Mouse (Mus musculus): Measurements from ENCODE around the gene Slc23a2. TPM values are rescaled to one million over a fixed set of nuclear protein-coding genes. Genes with fewer than 3 reads are reported as not detected.

Gene Slc23a2
- polyA plus RNA-seq, 1 experiment from 2014 or later: 4.1 TPM

DNA sequence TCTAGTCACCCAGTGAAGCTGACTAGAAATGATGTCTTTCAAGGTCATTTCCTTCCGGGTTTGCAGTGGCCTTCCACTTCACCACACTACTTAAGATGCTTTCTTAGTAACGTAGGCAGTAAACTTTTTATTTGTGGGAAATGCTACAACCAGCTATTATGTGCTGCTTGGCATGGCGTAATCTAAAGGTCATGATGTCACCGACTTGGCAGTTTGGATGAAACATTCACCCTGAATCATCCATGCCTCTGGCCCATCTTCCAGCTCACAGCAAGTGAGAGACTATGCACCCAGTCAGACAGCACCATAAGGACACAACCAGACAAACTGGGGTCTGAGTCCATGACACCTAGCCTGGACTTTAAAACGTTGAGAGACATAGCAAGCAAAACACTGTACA is 60.5 kb downstream of the Slc23a2 start:
- Histone ChIP-seq H3K4me3 (ENCODE audit: low read depth, low read length) (no peak overlapping the region), H3K36me3 (ENCODE audit: control insufficient read depth, insufficient read depth) (no peaks in the 10 kb centered on the region), H3K9me3 (replicated peaks; ENCODE audit: control insufficient read depth, low read length) (no peaks in the 10 kb centered on the region), H3K27me3 (ENCODE audit: control insufficient read depth, insufficient read depth, low read depth, low read length) (no peaks in the 10 kb centered on the region), H3K4me1 (ENCODE audit: control insufficient read depth, low read depth, low read length) (no peaks in the 10 kb centered on the region), H3K27ac (ENCODE audit: low read length) (no peak overlapping the region), H3K4me2 (ENCODE audit: low read depth, low read length) (no peak overlapping the region), H3K9ac (ENCODE audit: low read depth, low read length) (no peak overlapping the region)
- no peak for ATAC-seq (ENCODE audit: low read depth)
- 56% methylated on average over 5 of the region's 5 CpGs for whole genome bisulfite sequencing (ENCODE audit: insufficient replicate concordance)

DNA sequence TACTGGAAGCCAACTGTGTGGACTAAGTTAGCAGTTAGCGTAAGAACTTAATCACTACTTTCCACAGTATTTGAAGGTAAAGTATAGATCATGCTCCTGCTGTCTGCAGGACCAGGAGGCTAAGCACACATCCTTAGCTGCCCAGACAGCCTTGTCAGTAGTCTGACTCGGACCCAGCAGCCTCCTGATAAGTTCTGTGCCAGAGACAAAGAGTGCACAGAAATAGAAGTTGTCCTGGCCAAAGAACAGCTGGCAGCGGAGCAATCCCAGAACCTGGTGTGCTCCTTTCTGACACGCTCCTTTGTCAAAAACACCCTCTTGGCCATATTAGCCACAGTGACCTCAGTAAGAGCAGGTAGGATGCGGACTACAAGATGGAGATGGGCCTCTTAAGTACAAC is 65.8 kb downstream of the Slc23a2 start:
- Histone ChIP-seq H3K4me1 (ENCODE audit: control insufficient read depth, low read depth, low read length) (no peaks in the 10 kb centered on the region), H3K9ac (ENCODE audit: low read depth, low read length) (no peak overlapping the region), H3K27me3 (ENCODE audit: control insufficient read depth, insufficient read depth, low read depth, low read length) (no peaks in the 10 kb centered on the region), H3K4me3 (ENCODE audit: low read depth, low read length) (no peak overlapping the region), H3K4me2 (ENCODE audit: low read depth, low read length) (no peak overlapping the region), H3K36me3 (ENCODE audit: control insufficient read depth, insufficient read depth) (no peaks in the 10 kb centered on the region), H3K27ac (ENCODE audit: low read length) (no peak overlapping the region), H3K9me3 (replicated peaks; ENCODE audit: control insufficient read depth, low read length) (no peaks in the 10 kb centered on the region)
- 71% methylated on average over 5 of the region's 5 CpGs for WGBS (ENCODE audit: insufficient replicate concordance)
- ATAC-seq (ENCODE audit: low read depth): no peak

DNA sequence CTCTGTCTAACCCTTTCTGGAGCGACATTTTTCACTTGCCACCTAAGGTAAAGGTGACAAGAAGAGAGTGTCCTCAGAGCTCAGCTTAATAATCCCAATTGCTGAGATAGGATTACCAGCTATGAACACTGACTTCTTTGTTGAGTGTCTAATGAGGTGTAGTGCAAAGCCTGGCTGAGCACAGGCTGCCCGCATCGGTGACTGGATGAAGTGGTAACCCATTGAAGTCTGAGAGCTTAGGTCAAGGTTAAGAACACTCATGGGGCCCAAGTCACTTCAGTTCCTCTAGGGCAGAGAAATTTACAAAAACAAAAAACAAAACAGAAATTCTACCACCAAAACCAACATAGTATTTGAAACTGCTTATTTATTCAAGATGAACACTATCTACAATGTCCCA is 71.9 kb downstream of the Slc23a2 start:
- H3K9me3 ChIP-seq (replicated peaks; ENCODE audit: control insufficient read depth, low read length): no peaks in the 10 kb centered on the region
- WGBS (ENCODE audit: insufficient replicate concordance): 78% methylated on average over 3 of the region's 3 CpGs

DNA sequence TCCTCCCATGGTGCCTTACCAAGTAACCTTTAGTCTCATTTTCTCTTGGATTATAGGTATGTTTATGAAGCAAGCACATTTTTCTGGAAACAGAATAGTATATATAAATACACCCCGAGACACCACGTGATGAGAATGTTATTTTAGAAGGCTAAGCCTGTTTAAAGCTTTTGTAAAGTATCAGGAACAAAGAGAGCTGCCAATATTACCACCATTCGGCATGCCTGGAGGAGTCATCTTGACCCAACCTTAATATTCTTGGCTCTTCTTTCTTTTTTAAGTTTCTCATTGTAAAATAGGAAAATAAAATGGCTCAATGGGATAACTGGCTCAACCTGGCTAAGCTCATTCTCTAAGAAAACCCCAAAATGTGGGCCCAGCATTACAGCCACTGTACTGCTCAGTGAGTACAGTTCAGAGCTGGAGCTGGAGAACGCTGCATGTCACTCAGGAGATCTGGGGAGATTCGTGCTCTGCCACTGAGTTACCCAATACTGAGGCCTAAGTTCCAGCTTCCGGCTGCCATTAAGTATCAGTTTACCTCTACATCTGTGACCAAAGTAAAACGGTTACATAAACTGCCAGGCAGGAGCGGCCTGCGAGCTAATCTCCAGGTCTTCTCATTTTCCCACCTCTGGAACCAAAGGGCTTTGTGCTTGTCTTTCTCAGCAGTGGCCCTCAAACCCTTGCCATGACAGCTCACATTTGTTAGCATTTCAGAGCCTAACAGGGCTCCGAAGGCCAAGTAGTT is 74.7 kb downstream of the Slc23a2 start:
- no peak overlapping the region for H3K4me3 ChIP-seq (ENCODE audit: low read depth, low read length)
- no peaks in the 10 kb centered on the region for H3K9me3 ChIP-seq (replicated peaks; ENCODE audit: control insufficient read depth, low read length)
- no peak overlapping the region for H3K9ac ChIP-seq (ENCODE audit: low read depth, low read length)
- H3K4me2 ChIP-seq (ENCODE audit: low read depth, low read length): no peak overlapping the region
- H3K4me1 ChIP-seq (ENCODE audit: control insufficient read depth, low read depth, low read length): no peaks in the 10 kb centered on the region
- no peaks in the 10 kb centered on the region for H3K36me3 ChIP-seq (ENCODE audit: control insufficient read depth, insufficient read depth)
- WGBS (ENCODE audit: insufficient replicate concordance): 66% methylated on average over 10 of the region's 10 CpGs
- no peak for ATAC-seq (ENCODE audit: low read depth)
- no peak overlapping the region for H3K27ac ChIP-seq (ENCODE audit: low read length)
- H3K27me3 ChIP-seq (ENCODE audit: control insufficient read depth, insufficient read depth, low read depth, low read length): no peaks in the 10 kb centered on the region

More for the DNA sequence above, 71.9 kb downstream of the Slc23a2 start:
- Histone ChIP-seq H3K4me3 (ENCODE audit: low read depth, low read length) (no peak overlapping the region), H3K9ac (ENCODE audit: low read depth, low read length) (no peak overlapping the region), H3K27ac (ENCODE audit: low read length) (no peak overlapping the region), H3K4me1 (ENCODE audit: control insufficient read depth, low read depth, low read length) (no peaks in the 10 kb centered on the region), H3K4me2 (ENCODE audit: low read depth, low read length) (no peak overlapping the region), H3K27me3 (ENCODE audit: control insufficient read depth, insufficient read depth, low read depth, low read length) (no peaks in the 10 kb centered on the region), H3K36me3 (ENCODE audit: control insufficient read depth, insufficient read depth) (no peaks in the 10 kb centered on the region)
- ATAC-seq (ENCODE audit: low read depth): no peak

DNA sequence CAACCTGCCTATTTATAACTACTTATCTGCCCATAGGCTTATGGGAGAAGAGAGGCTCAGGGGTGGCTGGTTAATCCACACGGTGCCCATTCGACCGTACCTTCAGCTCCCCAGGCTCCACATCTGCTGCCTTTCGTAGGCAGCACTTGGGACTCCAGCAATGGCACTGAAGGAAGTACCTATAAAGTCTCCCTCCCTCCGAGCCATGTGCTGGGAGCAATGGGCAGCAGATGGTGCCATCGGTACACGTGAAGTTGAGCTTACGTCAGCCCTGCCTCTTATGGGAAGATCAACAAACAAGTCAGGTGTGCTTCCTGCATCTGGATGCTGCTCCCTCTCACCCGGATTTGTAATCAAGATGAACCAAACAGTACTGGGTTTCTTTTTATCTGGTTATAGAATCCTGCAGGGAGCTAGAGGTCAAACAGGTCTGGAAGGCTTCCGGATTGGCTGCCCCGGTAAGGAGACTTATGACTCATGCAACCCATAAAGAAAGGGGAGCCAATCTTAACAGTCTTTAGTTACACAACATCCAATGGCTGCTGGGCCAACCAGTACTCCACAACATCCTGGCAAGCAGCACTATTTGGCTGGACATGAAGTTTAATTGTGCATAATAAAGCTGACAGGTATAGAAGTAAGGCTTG is 80.6 kb downstream of the Slc23a2 start:
- no peak for ATAC-seq (ENCODE audit: low read depth)
- Histone ChIP-seq H3K4me1 (ENCODE audit: control insufficient read depth, low read depth, low read length) (no peaks in the 10 kb centered on the region), H3K36me3 (ENCODE audit: control insufficient read depth, insufficient read depth) (no peaks in the 10 kb centered on the region), H3K27ac (ENCODE audit: low read length) (no peak overlapping the region), H3K9ac (ENCODE audit: low read depth, low read length) (no peak overlapping the region), H3K4me3 (ENCODE audit: low read depth, low read length) (no peak overlapping the region), H3K9me3 (replicated peaks; ENCODE audit: control insufficient read depth, low read length) (no peaks in the 10 kb centered on the region), H3K27me3 (ENCODE audit: control insufficient read depth, insufficient read depth, low read depth, low read length) (no peaks in the 10 kb centered on the region), H3K4me2 (ENCODE audit: low read depth, low read length) (no peak overlapping the region)
- WGBS (ENCODE audit: insufficient replicate concordance): 72% methylated on average over 11 of the region's 11 CpGs

DNA sequence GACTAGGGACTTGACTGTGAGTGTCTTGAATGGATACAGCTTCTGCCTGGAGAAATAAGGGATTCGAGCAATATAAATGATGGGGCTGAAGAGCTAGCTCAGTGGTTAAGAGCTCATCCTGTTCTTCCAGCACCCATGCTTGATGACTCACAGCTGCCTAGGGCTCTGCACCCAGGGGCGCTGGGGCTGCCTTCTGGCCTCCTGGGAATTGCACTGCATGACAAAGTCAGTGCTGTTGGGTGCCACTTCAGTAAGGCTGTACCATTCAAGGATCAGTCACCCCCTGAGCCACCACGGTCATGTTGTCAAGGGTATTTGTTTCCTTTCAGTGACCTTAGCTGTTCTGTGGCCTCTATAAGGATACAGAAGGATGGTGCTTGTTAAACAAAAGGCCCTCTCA is 81.1 kb downstream of the Slc23a2 start:
- H3K27ac ChIP-seq (ENCODE audit: low read length): no peak overlapping the region
- H3K4me3 ChIP-seq (ENCODE audit: low read depth, low read length): no peak overlapping the region
- no peaks in the 10 kb centered on the region for H3K9me3 ChIP-seq (replicated peaks; ENCODE audit: control insufficient read depth, low read length)
- H3K4me2 ChIP-seq (ENCODE audit: low read depth, low read length): no peak overlapping the region
- ATAC-seq (ENCODE audit: low read depth): no peak
- no peaks in the 10 kb centered on the region for H3K27me3 ChIP-seq (ENCODE audit: control insufficient read depth, insufficient read depth, low read depth, low read length)
- no peak overlapping the region for H3K9ac ChIP-seq (ENCODE audit: low read depth, low read length)
- no peaks in the 10 kb centered on the region for H3K36me3 ChIP-seq (ENCODE audit: control insufficient read depth, insufficient read depth)
- no peaks in the 10 kb centered on the region for H3K4me1 ChIP-seq (ENCODE audit: control insufficient read depth, low read depth, low read length)
- 66% methylated on average over 3 of the region's 3 CpGs for WGBS (ENCODE audit: insufficient replicate concordance)

- Histone ChIP-seq H3K27ac (ENCODE audit: low read length) (no peak overlapping the region), H3K4me2 (ENCODE audit: low read depth, low read length) (no peak overlapping the region)
Observed at GRCm38 (mm10) chr2:132061884-132062283, 83.0 kb downstream of the Slc23a2 start.

GRCm38 (mm10) chr2:132059919-132060318 is 85.0 kb downstream of the Slc23a2 start:
- Histone ChIP-seq H3K4me2 (ENCODE audit: low read depth, low read length) (no peak overlapping the region), H3K27ac (ENCODE audit: low read length) (no peak overlapping the region), H3K4me3 (ENCODE audit: low read depth, low read length) (no peak overlapping the region), H3K27me3 (ENCODE audit: control insufficient read depth, insufficient read depth, low read depth, low read length) (no peaks in the 10 kb centered on the region), H3K9ac (ENCODE audit: low read depth, low read length) (no peak overlapping the region), H3K4me1 (ENCODE audit: control insufficient read depth, low read depth, low read length) (no peaks in the 10 kb centered on the region), H3K9me3 (replicated peaks; ENCODE audit: control insufficient read depth, low read length) (no peaks in the 10 kb centered on the region), H3K36me3 (ENCODE audit: control insufficient read depth, insufficient read depth) (peaks cover 2% of the 10 kb centered on the region; the same call in 1 of the 2 replicates)
- WGBS (ENCODE audit: insufficient replicate concordance): 79% methylated on average over 8 of the region's 8 CpGs
- ATAC-seq (ENCODE audit: low read depth): no peak

More at GRCm38 (mm10) chr2:132061884-132062283, 83.0 kb downstream of the Slc23a2 start:
- Histone ChIP-seq H3K9ac (ENCODE audit: low read depth, low read length) (no peak overlapping the region), H3K27me3 (ENCODE audit: control insufficient read depth, insufficient read depth, low read depth, low read length) (no peaks in the 10 kb centered on the region), H3K36me3 (ENCODE audit: control insufficient read depth, insufficient read depth) (peaks cover 2% of the 10 kb centered on the region; the same call in 1 of the 2 replicates), H3K9me3 (replicated peaks; ENCODE audit: control insufficient read depth, low read length) (no peaks in the 10 kb centered on the region), H3K4me1 (ENCODE audit: control insufficient read depth, low read depth, low read length) (no peaks in the 10 kb centered on the region), H3K4me3 (ENCODE audit: low read depth, low read length) (no peak overlapping the region)
- ATAC-seq (ENCODE audit: low read depth): no peak
- 83% methylated on average over 11 of the region's 11 CpGs for WGBS (ENCODE audit: insufficient replicate concordance)

DNA sequence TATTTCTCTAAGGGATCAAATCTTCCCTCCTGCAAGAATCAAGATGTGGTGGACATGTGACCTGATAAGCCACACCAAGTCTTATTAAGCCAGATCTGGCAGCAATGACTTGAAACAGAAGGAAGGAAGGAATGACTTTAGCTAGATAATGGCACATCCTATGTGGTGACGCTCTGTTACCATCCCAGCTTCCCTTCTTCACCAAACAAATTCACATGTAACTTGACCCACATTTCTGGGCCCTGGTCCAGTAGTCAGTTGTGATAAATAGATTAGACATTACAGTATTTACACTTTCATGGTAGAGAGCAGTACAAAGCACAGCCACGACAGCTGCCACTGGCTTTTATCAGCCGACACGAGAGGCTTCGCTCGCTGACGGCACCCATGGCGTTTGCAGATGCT is 89.6 kb downstream of the Slc23a2 start:
- 55% methylated on average over 8 of the region's 8 CpGs for WGBS (ENCODE audit: insufficient replicate concordance)
- Histone ChIP-seq H3K27ac (ENCODE audit: low read length) (no peak overlapping the region), H3K4me3 (ENCODE audit: low read depth, low read length) (no peak overlapping the region), H3K4me2 (ENCODE audit: low read depth, low read length) (no peak overlapping the region), H3K36me3 (ENCODE audit: control insufficient read depth, insufficient read depth) (peaks cover 2% of the 10 kb centered on the region; the same call in 1 of the 2 replicates), H3K9me3 (replicated peaks; ENCODE audit: control insufficient read depth, low read length) (no peaks in the 10 kb centered on the region), H3K27me3 (ENCODE audit: control insufficient read depth, insufficient read depth, low read depth, low read length) (no peaks in the 10 kb centered on the region), H3K4me1 (ENCODE audit: control insufficient read depth, low read depth, low read length) (no peaks in the 10 kb centered on the region), H3K9ac (ENCODE audit: low read depth, low read length) (no peak overlapping the region)
- no peak for ATAC-seq (ENCODE audit: low read depth)

All from liver, embryonic 16.5 days (tissue).